In the genomic region with DNA sequence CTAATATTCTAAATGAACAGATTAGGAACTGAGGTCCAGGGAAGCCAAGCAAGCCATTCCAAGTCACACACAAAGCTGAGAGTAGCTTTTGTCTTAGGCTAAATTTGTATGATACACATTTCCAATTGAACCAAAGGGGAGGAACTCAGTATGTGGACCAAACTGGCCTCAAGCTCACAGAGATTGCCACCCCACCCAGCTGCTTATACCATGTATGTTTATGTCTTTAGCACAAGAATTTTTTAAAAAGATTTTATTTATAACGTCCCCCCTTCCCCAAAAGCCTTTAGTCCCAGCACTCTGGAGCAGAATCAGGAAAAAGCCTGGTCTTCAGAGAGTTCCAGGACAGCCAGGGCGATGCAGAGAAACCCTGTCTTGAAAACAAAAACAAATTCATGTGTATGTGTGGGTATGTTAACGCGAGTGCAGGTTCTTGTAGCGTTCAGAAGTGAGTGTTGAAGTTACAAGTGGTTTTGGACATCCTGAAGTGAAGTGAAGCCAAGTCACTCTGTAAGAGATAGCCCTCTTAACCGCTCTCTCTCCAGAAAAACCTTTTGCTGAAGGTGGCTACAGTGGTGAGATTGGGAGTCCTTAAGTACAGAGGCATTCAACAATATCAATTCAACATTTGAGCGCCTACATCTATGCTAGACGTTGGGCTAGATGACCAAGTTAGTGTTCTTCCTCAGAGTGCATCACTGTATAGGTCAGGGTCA, we compare ENCODE assay signal across 8 mouse cellular contexts. TPM values are rescaled to one million over a fixed set of nuclear protein-coding genes. Genes with fewer than 3 reads are reported as not detected.
DNase-seq lines count a peak whose midpoint lies in the region; ATAC-seq and TF ChIP-seq lines count a peak whose summit lies in the region.

No protein-coding gene starts in this region.

- no peak for DNase-seq in layer of hippocampus, adult 2 months (ENCODE audit: low spot score in 2 of 2)
- DNase-seq in layer of hippocampus, adult 9-11 months, result no peak
- no peak for DNase-seq in embryonic facial prominence, embryonic 11.5 days (ENCODE audit: low spot score)
- no peak for DNase-seq in midbrain, postnatal 0 days (ENCODE audit: low spot score)
- no peak for DNase-seq in ovary, postnatal 10 days (ENCODE audit: low spot score)
- DNase-seq in gastrocnemius, postnatal 14 days, result no peak
- DNase-seq in left cerebral cortex, adult 11 months (ENCODE audit: low spot score), result no peak

- no peaks in the 10 kb centered on the region; the same call in 1 of the 2 replicates for H3K4me1 ChIP-seq in embryonic facial prominence, embryonic 11.5 days (ENCODE audit: control insufficient read depth, insufficient read depth, low read length)
- H3K4me1 ChIP-seq in intestine, embryonic 15.5 days (replicated peaks), result peaks cover 3% of the 10 kb centered on the region; the same call in 1 of the 2 replicates
- H3K4me1 ChIP-seq in midbrain, postnatal 0 days (ENCODE audit: insufficient read depth, low read length), result 0 out of 2 replicates have a peak, but pooled peaks cover 3% of the 10 kb centered on the region

- peak overlapping the region; percentile 98 for H3K27ac ChIP-seq in layer of hippocampus, adult 2 months
- H3K27ac ChIP-seq in embryonic facial prominence, embryonic 11.5 days (replicated peaks; ENCODE audit: low read depth, low read length), result peak overlapping the region; percentile 91
- no peak overlapping the region for H3K27ac ChIP-seq in intestine, embryonic 15.5 days
- H3K27ac ChIP-seq in midbrain, postnatal 0 days (ENCODE audit: low read depth, low read length), result peak overlapping the region; percentile 99; the same call in 1 of the 2 replicates

- WGBS in embryonic facial prominence, embryonic 11.5 days, result 34% methylated on average over 8 of the region's 8 CpGs
- 40% methylated on average over 8 of the region's 8 CpGs for WGBS in intestine, embryonic 15.5 days
- 37% methylated on average over 8 of the region's 8 CpGs for WGBS in midbrain, postnatal 0 days

- intact Hi-C loops in gastrocnemius, postnatal 14 days (cut with DNase I; ENCODE audit: low total_unique reads), result loop anchor here (10.0 kb wide), 1 partner anchor 55 kb away; no protein-coding TSS in a partner anchor

- ATAC-seq in embryonic facial prominence, embryonic 11.5 days (replicated peaks; ENCODE audit: insufficient number of reproducible peaks, low FRiP score, low TSS enrichment, low read depth), result peak; percentile 29; the same call in 1 of the 2 replicates
- ATAC-seq in intestine, embryonic 15.5 days, result no peak
- no peak; the same call in 1 of the 2 replicates for ATAC-seq in midbrain, postnatal 0 days (ENCODE audit: low FRiP score)

- no peak for TF ChIP-seq CTCF in layer of hippocampus, adult 2 months (conservative IDR thresholded peaks at IDR 0.05)
- TF ChIP-seq CTCF in midbrain, postnatal 0 days (IDR thresholded peaks at IDR 0.05), result no peak

- H3K4me2 ChIP-seq in embryonic facial prominence, embryonic 11.5 days (ENCODE audit: low read depth, low read length), result peak overlapping the region; percentile 49
- peak overlapping the region; percentile 72 for H3K4me2 ChIP-seq in intestine, embryonic 15.5 days (replicated peaks)
- peak overlapping the region; percentile 78 for H3K4me2 ChIP-seq in midbrain, postnatal 0 days (ENCODE audit: low read depth, low read length, poor library complexity, severe bottlenecking)

- no peaks in the 10 kb centered on the region for H3K27me3 ChIP-seq in embryonic facial prominence, embryonic 11.5 days (ENCODE audit: control insufficient read depth, insufficient read depth, low read length)
- no peaks in the 10 kb centered on the region for H3K27me3 ChIP-seq in intestine, embryonic 15.5 days (replicated peaks)
- H3K27me3 ChIP-seq in midbrain, postnatal 0 days (ENCODE audit: insufficient read depth, low read length), result no peaks in the 10 kb centered on the region

- peak overlapping the region; percentile 94 for H3K9ac ChIP-seq in embryonic facial prominence, embryonic 11.5 days (replicated peaks; ENCODE audit: low read length)
- H3K9ac ChIP-seq in intestine, embryonic 15.5 days, result peak overlapping the region; percentile 58
- peak overlapping the region; percentile 100 for H3K9ac ChIP-seq in midbrain, postnatal 0 days (replicated peaks; ENCODE audit: low read length, poor library complexity, severe bottlenecking)

- peak overlapping the region; percentile 86 for H3K4me3 ChIP-seq in layer of hippocampus, adult 2 months
- H3K4me3 ChIP-seq in embryonic facial prominence, embryonic 11.5 days (ENCODE audit: low read depth, low read length), result peak overlapping the region; percentile 97
- H3K4me3 ChIP-seq in intestine, embryonic 15.5 days (replicated peaks), result peak overlapping the region; percentile 97
- H3K4me3 ChIP-seq in midbrain, postnatal 0 days (ENCODE audit: low read depth, low read length), result peak overlapping the region; percentile 99

- H3K36me3 ChIP-seq in embryonic facial prominence, embryonic 11.5 days (replicated peaks; ENCODE audit: control insufficient read depth, insufficient read depth, low read depth, low read length), result no peaks in the 10 kb centered on the region
- H3K36me3 ChIP-seq in intestine, embryonic 15.5 days, result no peaks in the 10 kb centered on the region
- H3K36me3 ChIP-seq in midbrain, postnatal 0 days (ENCODE audit: insufficient read depth, low read length), result no peaks in the 10 kb centered on the region

- H3K9me3 ChIP-seq in embryonic facial prominence, embryonic 11.5 days (replicated peaks; ENCODE audit: control insufficient read depth, low read length), result no peaks in the 10 kb centered on the region
- no peaks in the 10 kb centered on the region for H3K9me3 ChIP-seq in intestine, embryonic 15.5 days
- no peaks in the 10 kb centered on the region for H3K9me3 ChIP-seq in midbrain, postnatal 0 days (ENCODE audit: low read length)

RNA-seq across cellular contexts. Expression of gene Herc1, which starts 0.9 kb away (rescaled TPM):
- 100 to 1,000 TPM; 108 to 119 TPM for total RNA-seq in layer of hippocampus, adult 2 months (2021)
- polyA plus RNA-seq in embryonic facial prominence, embryonic 11.5 days (2014; fragmentation: Nextera tagmentation; extraction: Ambion mirVana), result 24.1 and 25.2 TPM in 2 replicates
- 16.6 and 18.0 TPM in 2 replicates for polyA plus RNA-seq in intestine, embryonic 15.5 days (2015; fragmentation: Nextera tagmentation; extraction: Ambion mirVana)
- 114 and 124 TPM in 2 replicates for total RNA-seq in midbrain, postnatal 0 days (2014; rRNA removed)
- 27.9 and 32.9 TPM in 2 replicates for polyA plus RNA-seq in midbrain, postnatal 0 days (2015; fragmentation: Nextera tagmentation; extraction: Ambion mirVana)
- total RNA-seq in gastrocnemius, postnatal 14 days (2021), result 10 to 100 TPM; 32.5 to 35.1 TPM
